Mouse (Mus musculus) MEL (cell line): ENCODE data around the gene Rtn4rl1. TPM values are rescaled to one million over a fixed set of nuclear protein-coding genes. Genes with fewer than 3 reads are reported as not detected.

Experiments
- DNase-seq: peaks from one replicate; pipeline ENCODE4 v3.0.0; 2011; ENCODE audit warnings: low read depth, low spot score
- H3K27ac ChIP-seq: 2 replicates; pipeline ENCODE4 v1.5.1; 2012; ENCODE audit warnings: low read depth, mild to moderate bottlenecking, control low read depth, low read length, moderate library complexity; ENCODE audit not compliant: control insufficient read depth
- H3K27me3 ChIP-seq, 2 experiments: fragments of 150-350 bp in 1 of 2; sonication (generic) in 1 of 2; 2 replicates each; pipeline ENCODE4 v1.6.1; 2012; ENCODE audit warnings: low read length in 2 of 2, mild to moderate bottlenecking in 2 of 2, improper control_type of control experiment in 1 of 2, moderate library complexity in 1 of 2; ENCODE audit not compliant: insufficient read depth in 2 of 2, control insufficient read depth in 1 of 2
- H3K36me3 ChIP-seq, 2 experiments: 2 replicates each; pipeline ENCODE4 v1.6.1; 2012 to 2014; ENCODE audit warnings: low read length in 2 of 2, improper control_type of control experiment in 1 of 2, inconsistent platforms in 1 of 2, mild to moderate bottlenecking in 1 of 2; ENCODE audit not compliant: insufficient read depth in 2 of 2, control insufficient read depth in 1 of 2
- H3K4me1 ChIP-seq, 2 experiments: fragments of 150-350 bp in 1 of 2; sonication (generic) in 1 of 2; 2 replicates each; pipeline ENCODE4 v1.6.1; 2012; ENCODE audit warnings: low read length in 2 of 2, improper control_type of control experiment in 1 of 2, mild to moderate bottlenecking in 1 of 2; ENCODE audit not compliant: insufficient read depth in 2 of 2, control insufficient read depth in 1 of 2
- H3K4me3 ChIP-seq, 2 experiments: fragments of 150-350 bp in 1 of 2; sonication (generic) in 1 of 2; 2 replicates each; pipeline ENCODE4 v1.5.1; 2012; ENCODE audit warnings: low read depth in 2 of 2, low read length in 2 of 2, mild to moderate bottlenecking in 2 of 2, moderate library complexity in 2 of 2, control low read depth in 1 of 2, improper control_type of control experiment in 1 of 2; ENCODE audit not compliant: control insufficient read depth in 1 of 2, insufficient read depth in 1 of 2
- H3K79me2 ChIP-seq: 2 replicates; pipeline ENCODE4 v1.6.1; 2012; ENCODE audit warnings: mild to moderate bottlenecking, low read length, moderate library complexity; ENCODE audit not compliant: control insufficient read depth, poor library complexity, insufficient read depth
- H3K9ac ChIP-seq: 2 replicates; pipeline ENCODE4 v1.6.1; 2012; ENCODE audit warnings: low read depth, mild to moderate bottlenecking, control low read depth, low read length, moderate library complexity; ENCODE audit not compliant: control insufficient read depth, poor library complexity, severe bottlenecking
- H3K9me3 ChIP-seq: fragments of 150-350 bp; sonication (generic); replicated peaks from 2 replicates; pipeline ENCODE4 v1.6.1; 2012; ENCODE audit warnings: mild to moderate bottlenecking, low read length, improper control_type of control experiment, moderate library complexity; ENCODE audit not compliant: insufficient read depth
- CHD1 ChIP-seq: IDR thresholded peaks from 2 replicates; pipeline ENCODE4 v1.6.1; 2012; ENCODE audit warnings: low read depth, mild to moderate bottlenecking, inconsistent platforms, low read length, improper control_type of control experiment
- CHD2 ChIP-seq: IDR thresholded peaks from 2 replicates; pipeline ENCODE4 v1.6.1; 2011; ENCODE audit warnings: low read length, improper control_type of control experiment
- CTCF ChIP-seq, 3 experiments: IDR thresholded peaks in 2 of 3; conservative IDR thresholded peaks in 1 of 3; 2 replicates each; pipeline ENCODE4 v1.5.1; 2011 to 2012; ENCODE audit warnings: low read length in 3 of 3, low read depth in 2 of 3, mild to moderate bottlenecking in 2 of 3, improper control_type of control experiment in 1 of 3, inconsistent platforms in 1 of 3, mixed read lengths in 1 of 3, moderate library complexity in 1 of 3; ENCODE audit not compliant: control insufficient read depth in 1 of 3, insufficient read depth in 1 of 3, poor library complexity in 1 of 3, severe bottlenecking in 1 of 3
- E2F4 ChIP-seq: IDR thresholded peaks from 2 replicates; pipeline ENCODE4 v1.6.1; 2011; ENCODE audit warnings: low read depth, low read length, improper control_type of control experiment, borderline replicate concordance
- EP300 ChIP-seq, 2 experiments: IDR thresholded peaks; 2 replicates each; pipeline ENCODE4 v1.6.1; 2011; ENCODE audit warnings: improper control_type of control experiment in 2 of 2, low read length in 2 of 2, low read depth in 1 of 2, mild to moderate bottlenecking in 1 of 2
- GABPA ChIP-seq: IDR thresholded peaks from 2 replicates; pipeline ENCODE4 v1.6.1; 2012; ENCODE audit warnings: low read depth, mild to moderate bottlenecking, inconsistent platforms, low read length, improper control_type of control experiment, moderate library complexity
- KAT2A ChIP-seq: conservative IDR thresholded peaks from 2 replicates; pipeline ENCODE4 v1.6.1; 2012; ENCODE audit warnings: low read depth, low read length, improper control_type of control experiment, inconsistent platforms
- MAFK ChIP-seq: IDR thresholded peaks from 2 replicates; pipeline ENCODE4 v1.6.1; 2011; ENCODE audit warnings: low read depth, mild to moderate bottlenecking, low read length, improper control_type of control experiment, borderline replicate concordance
- MAZ ChIP-seq: IDR thresholded peaks from 2 replicates; pipeline ENCODE4 v1.6.1; 2012; ENCODE audit warnings: low read depth, mild to moderate bottlenecking, inconsistent platforms, low read length, improper control_type of control experiment
- MEF2A ChIP-seq: IDR thresholded peaks from 2 replicates; pipeline ENCODE4 v1.6.1; 2014; ENCODE audit warnings: low read depth, mild to moderate bottlenecking, inconsistent platforms, low read length, improper control_type of control experiment; ENCODE audit not compliant: poor library complexity, insufficient replicate concordance, severe bottlenecking; ENCODE audit errors: extremely low read depth
- MXI1 ChIP-seq: IDR thresholded peaks from 2 replicates; pipeline ENCODE4 v1.6.1; 2011; ENCODE audit warnings: mild to moderate bottlenecking, low read depth, low read length, improper control_type of control experiment
- NELFE ChIP-seq: IDR thresholded peaks from 2 replicates; pipeline ENCODE4 v1.6.1; 2011; ENCODE audit warnings: low read depth, low read length, improper control_type of control experiment
- POLR2A ChIP-seq, 2 experiments: IDR thresholded peaks; 2 replicates each; pipeline ENCODE4 v1.6.1; 2011 to 2012; ENCODE audit warnings: low read length in 2 of 2, mild to moderate bottlenecking in 2 of 2, control low read depth in 1 of 2, improper control_type of control experiment in 1 of 2, low read depth in 1 of 2, moderate library complexity in 1 of 2; ENCODE audit not compliant: control insufficient read depth in 1 of 2, insufficient read depth in 1 of 2, poor library complexity in 1 of 2
- POLR2AphosphoS5 ChIP-seq: IDR thresholded peaks from 2 replicates; pipeline ENCODE4 v1.6.1; 2012; ENCODE audit warnings: low read depth, borderline replicate concordance, mild to moderate bottlenecking, inconsistent platforms, low read length, moderate library complexity, mixed read lengths
- RAD21 ChIP-seq: IDR thresholded peaks from 2 replicates; pipeline ENCODE4 v1.6.1; 2011; ENCODE audit warnings: mild to moderate bottlenecking, low read depth, low read length, improper control_type of control experiment
- SIN3A ChIP-seq: IDR thresholded peaks from 2 replicates; pipeline ENCODE4 v1.6.1; 2012; ENCODE audit warnings: low read length, improper control_type of control experiment, inconsistent platforms
- TAL1 ChIP-seq: IDR thresholded peaks from 2 replicates; pipeline ENCODE4 v1.6.1; 2012; ENCODE audit warnings: mild to moderate bottlenecking, inconsistent platforms, low read length, moderate library complexity, mixed read lengths
- UBTF ChIP-seq: IDR thresholded peaks from 2 replicates; pipeline ENCODE4 v1.6.1; 2012; ENCODE audit warnings: low read depth, mild to moderate bottlenecking, inconsistent platforms, low read length, improper control_type of control experiment, moderate library complexity, borderline replicate concordance; ENCODE audit not compliant: insufficient read depth
- ZC3H11A ChIP-seq: IDR thresholded peaks from 2 replicates; pipeline ENCODE4 v1.6.1; 2012; ENCODE audit warnings: low read depth, mild to moderate bottlenecking, inconsistent platforms, low read length, improper control_type of control experiment
- ZKSCAN1 ChIP-seq: IDR thresholded peaks from 2 replicates; pipeline ENCODE4 v1.6.1; 2012; ENCODE audit warnings: low read depth, mild to moderate bottlenecking, inconsistent platforms, low read length, improper control_type of control experiment, moderate library complexity
- ZNF384 ChIP-seq: IDR thresholded peaks from 2 replicates; pipeline ENCODE4 v1.6.1; 2012; ENCODE audit warnings: low read depth, mild to moderate bottlenecking, inconsistent platforms, low read length, improper control_type of control experiment
- polyA plus RNA-seq, 2 experiments: library from polyadenylated mRNA; stranded (reverse) in 1 of 2; unstranded in 1 of 2; fragments of >175 nt in 1 of 2; fragments of >200 nt in 1 of 2; gene quantifications; 2 replicates each; pipeline versions ENCODE4 v1.2.1 to v1.2.4; 2012; ENCODE audit warnings: low replicate concordance in 2 of 2, low read depth in 1 of 2; ENCODE audit not compliant: insufficient read length in 2 of 2, insufficient read depth in 1 of 2, missing spikeins in 1 of 2
- total RNA-seq: library from RNA; depleted of rRNA; stranded (reverse); fragments of 300-350 nt; gene quantifications from 2 replicates; pipeline ENCODE4 v1.2.3, GENCODE M21; 2012

Gene Rtn4rl1
- total and polyA plus RNA-seq, 3 experiments, result 0.35 to 2.6 TPM; not detected in 1

DNA sequence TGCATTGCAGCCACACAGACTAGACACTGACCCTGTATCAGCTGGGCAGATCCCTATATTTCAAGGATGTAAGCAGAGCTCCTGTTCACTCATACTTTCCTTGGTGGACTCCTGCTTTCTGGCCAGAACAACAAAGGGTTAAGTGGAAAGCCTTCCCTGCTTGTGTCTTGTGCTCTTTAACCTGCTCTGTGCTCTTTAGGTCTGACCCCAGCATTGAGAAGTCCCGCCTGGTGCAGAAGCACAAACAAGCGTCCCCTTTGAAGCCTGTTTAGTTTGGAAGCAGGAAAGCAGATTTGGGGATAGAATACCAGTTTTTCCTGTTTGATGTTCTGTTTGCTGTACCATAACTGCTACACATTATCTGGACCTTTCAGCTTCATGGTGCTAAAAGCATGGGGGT lies 35.7 kb upstream of the Rtn4rl1 start:
- Histone ChIP-seq H3K79me2 (no peaks in the 10 kb centered on the region), H3K4me3 (no peak overlapping the region), H3K27me3 (no peaks in the 10 kb centered on the region), H3K4me1 (peaks cover 8 to 18% of the 10 kb centered on the region in 2 experiments), H3K9me3 (no peaks in the 10 kb centered on the region), H3K9ac (no peak overlapping the region), H3K36me3 (peaks cover 0 to 16% of the 10 kb centered on the region in 2 experiments; a peak in 2 of 4 replicates), H3K27ac (no peak overlapping the region)
- no peak for DNase-seq
- TF ChIP-seq POLR2AphosphoS5, result no peak
- TF ChIP-seq CHD2, result no peak
- no peak for TF ChIP-seq MXI1
- TF ChIP-seq SIN3A, result no peak
- no peak for TF ChIP-seq CTCF (IDR thresholded peaks at IDR 0.05 in 2 of 3, conservative IDR thresholded peaks at IDR 0.05 in 1 of 3; ENCODE audit: control insufficient read depth in 1 of 3, insufficient read depth in 1 of 3, low read depth in 2 of 3, low read length in 3 of 3, poor library complexity in 1 of 3, severe bottlenecking in 1 of 3)
- no peak for TF ChIP-seq KAT2A
- no peak for TF ChIP-seq ZC3H11A
- no peak for TF ChIP-seq MAFK
- TF ChIP-seq GABPA, result no peak

DNA sequence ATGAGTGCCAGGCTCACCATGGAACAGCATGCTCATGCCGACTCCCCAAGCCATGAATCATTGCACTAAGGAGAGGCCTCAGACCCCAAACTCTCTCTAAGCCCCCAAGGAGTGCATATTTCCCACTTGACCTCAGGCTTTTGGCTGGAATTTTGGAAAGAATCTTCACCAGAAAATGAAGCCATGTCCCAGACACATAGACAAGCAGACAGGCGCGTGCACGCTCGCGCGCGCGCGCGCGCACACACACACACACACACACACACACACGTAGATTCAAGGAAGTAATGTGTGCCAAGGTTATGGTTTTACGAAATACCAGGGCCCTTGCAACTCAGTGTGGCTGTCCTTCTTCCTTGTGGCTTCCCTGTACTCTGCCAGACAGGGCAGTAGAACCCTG lies 35.2 kb upstream of the Rtn4rl1 start:
- no peak overlapping the region for H3K27ac ChIP-seq
- peaks cover 5 to 12% of the 10 kb centered on the region in 2 experiments; a peak in 3 of 4 replicates for H3K4me1 ChIP-seq
- H3K36me3 ChIP-seq, result peaks cover 0 to 10% of the 10 kb centered on the region in 2 experiments; a peak in 2 of 4 replicates
- DNase-seq, result no peak
- H3K79me2 ChIP-seq, result no peaks in the 10 kb centered on the region
- H3K9me3 ChIP-seq, result no peaks in the 10 kb centered on the region
- no peak overlapping the region for H3K4me3 ChIP-seq
- H3K9ac ChIP-seq, result no peak overlapping the region
- H3K27me3 ChIP-seq, result no peaks in the 10 kb centered on the region
- TF ChIP-seq POLR2A (IDR thresholded peaks at IDR 0.05; ENCODE audit: control insufficient read depth in 1 of 2, insufficient read depth in 1 of 2, low read depth in 1 of 2, low read length in 2 of 2, poor library complexity in 1 of 2) (no peak), UBTF (no peak), CTCF (IDR thresholded peaks at IDR 0.05 in 2 of 3, conservative IDR thresholded peaks at IDR 0.05 in 1 of 3; ENCODE audit: control insufficient read depth in 1 of 3, insufficient read depth in 1 of 3, low read depth in 2 of 3, low read length in 3 of 3, poor library complexity in 1 of 3, severe bottlenecking in 1 of 3) (no peak), CHD1 (no peak), GABPA (no peak), MAZ (no peak), EP300 (IDR thresholded peaks at IDR 0.05; ENCODE audit: low read depth in 1 of 2, low read length in 2 of 2) (no peak), NELFE (no peak), ZKSCAN1 (no peak), E2F4 (no peak), RAD21 (no peak), TAL1 (no peak), ZNF384 (no peak), MEF2A (no peak)
